Mouse (Mus musculus) cerebellum, postnatal 10 days (tissue): ENCODE measurements at regions not wholly inside any gene's neighbourhood (a gene's known extent, or its start where the extent isn't known, plus 50 kb on each side); places are given as distances from the start of the nearest gene placed in this dataset.

ENCODE experiments used
- DNase-seq, 2 experiments: peaks; one replicate each; pipeline ENCODE4 v3.0.0; 2021; ENCODE audit warnings: mixed read lengths in 2 of 2

DNA sequence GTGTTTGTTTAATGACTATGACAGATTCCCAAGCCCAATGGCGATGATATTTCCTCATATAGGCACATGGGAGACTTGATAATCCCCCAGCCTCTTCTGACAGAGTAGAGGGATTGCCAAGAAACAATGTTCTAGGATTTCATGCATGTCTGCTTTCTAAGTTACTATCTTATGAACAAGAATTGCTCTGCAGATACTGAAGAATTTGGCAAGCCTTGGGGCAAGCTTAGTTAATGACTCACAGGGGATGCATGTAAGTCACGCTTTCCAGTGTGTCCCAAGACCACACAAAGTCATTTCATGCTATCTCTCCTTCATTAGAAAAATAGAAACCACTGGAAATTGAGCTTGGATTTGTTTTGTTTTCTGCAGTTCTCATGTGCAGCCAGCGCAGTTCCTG, 376.2 kb downstream of the Dcdc2c start:
- no peak for DNase-seq

DNA sequence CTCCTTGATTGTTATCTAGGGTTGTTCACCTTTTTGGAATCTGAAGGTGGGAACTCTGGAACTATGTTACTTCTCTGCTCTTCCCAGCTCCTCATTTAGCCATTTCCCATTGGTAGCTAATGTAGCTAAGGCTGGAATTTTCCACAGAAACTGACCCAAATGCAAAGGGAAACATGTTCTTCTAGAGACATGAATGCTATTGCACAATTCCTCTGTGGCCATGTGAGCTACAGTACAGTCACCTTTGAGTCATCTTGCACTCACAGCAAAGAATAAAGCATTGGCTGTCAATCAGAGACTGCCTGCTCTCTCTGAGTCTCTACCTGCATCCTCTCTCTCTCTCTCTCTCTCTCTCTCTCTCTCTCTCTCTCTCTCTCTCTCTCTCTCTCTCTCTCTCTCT, 378.1 kb downstream of the Dcdc2c start:
- DNase-seq: no peak

DNA sequence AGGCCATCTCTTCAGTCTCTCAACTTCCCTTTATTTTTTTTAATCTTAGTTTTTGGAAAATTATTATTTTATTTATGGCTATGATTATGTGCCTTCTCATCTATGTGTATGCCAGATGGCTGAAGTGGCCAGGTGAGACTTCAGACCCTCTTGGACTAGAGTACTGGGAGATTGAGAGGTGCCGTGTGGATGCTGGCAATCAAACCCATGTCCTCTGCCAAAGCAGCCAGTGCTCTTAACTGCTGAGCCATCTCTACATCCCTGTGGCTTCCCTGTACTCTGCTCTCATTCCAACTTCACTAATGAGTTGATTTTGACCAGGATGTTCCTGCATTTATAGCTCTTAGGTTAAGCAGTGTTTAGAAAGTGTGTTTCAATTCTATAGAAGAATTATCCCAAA, 393.4 kb downstream of the Dcdc2c start:
- peak; percentile 52 to 70 for DNase-seq

DNA sequence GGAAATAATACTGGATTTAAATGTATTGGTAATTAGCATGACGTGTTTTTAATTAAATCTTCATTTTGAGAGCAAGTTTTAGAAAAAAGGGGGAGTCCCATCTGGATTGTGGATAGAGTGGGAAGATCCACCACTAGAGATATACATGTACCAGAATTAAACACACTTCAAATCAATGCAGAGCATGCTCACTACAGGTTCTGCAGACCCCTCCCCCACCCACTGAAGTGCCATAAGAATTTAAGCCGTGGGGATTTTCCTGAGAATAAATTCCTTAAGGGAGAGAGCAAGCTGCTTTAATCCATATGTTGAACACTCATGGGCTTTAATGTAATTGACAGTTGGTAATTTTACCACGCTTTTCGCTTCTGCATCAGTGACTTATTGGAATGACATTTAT, 401.4 kb downstream of the Dcdc2c start:
- no peak for DNase-seq

DNA sequence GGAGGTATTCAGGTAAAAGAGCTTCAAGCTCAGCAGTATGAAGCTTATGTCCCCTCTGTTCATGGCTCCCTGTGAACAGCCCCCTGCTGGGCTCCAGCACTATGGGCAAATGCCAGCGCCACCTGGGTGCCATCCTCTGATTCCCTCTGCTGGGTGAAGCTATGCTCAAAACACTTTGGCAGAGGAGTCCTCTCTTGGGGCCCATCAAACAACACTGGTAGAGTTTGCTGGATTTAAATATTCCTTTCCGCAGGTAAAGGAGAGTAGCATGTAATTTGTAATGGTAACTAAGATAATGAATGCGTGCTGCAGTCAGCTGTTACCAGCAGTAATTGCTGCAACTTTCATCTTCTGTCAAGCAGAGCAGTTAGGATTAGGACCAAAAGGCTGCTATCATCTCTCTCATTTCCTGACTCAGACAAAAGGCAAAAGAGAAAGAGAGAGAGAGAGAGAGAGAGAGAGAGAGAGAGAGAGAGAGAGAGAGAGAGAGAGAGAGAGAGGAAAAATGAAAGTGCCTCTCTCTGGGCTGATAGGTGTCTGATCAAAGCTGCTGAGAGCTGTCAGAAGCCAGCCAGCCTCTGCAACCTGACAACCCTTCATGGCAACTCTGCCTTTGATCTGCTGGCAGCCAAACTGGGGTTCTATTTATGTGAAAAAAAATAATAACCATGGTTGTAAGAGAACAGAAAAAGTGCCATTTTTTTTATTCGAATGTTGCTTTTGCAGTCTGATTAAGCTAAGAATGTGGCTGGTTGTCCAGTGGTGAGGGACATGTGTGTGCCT, 416.2 kb downstream of the Dcdc2c start:
- DNase-seq: peak in 1 of 2 experiments; percentile 5

DNA sequence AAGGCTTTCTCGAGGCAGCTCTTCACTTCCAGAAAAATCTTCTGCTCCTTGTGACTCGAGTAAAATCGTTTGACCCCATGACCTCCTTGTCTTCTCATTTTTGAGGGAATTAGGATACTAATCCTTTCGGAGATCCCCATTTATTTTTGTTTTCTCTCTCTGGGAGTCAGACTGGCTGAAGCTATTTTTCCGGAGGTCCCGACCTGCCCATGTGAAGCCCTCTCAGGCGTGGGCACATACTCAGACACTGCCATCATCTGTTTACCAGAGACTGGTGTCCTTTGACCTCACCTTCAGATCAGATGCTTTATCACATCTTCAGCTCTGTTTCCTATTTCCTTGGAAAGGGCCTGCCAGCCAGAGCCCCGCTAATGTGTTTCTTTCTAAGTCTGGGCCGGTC, 429.4 kb downstream of the Dcdc2c start:
- DNase-seq: no peak

DNA sequence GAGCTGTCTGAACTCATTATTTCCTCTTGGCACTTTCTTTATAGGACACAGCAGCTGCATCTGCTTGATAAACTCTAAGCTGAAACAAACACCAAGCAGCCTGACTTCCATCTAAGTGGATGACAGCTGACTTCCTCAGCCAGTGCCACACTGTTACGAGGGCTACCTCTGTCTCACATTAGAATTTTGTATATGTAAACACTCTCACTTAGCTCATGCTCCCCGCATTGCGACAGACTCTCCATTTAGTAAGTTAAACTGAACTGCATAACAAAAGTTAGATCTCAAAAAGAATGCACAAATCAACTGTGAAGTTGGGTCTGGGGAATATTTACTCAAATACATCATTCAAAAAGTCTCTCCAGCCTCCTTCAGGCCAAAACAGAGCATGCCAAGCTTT, 432.1 kb downstream of the Dcdc2c start:
- DNase-seq: no peak

DNA sequence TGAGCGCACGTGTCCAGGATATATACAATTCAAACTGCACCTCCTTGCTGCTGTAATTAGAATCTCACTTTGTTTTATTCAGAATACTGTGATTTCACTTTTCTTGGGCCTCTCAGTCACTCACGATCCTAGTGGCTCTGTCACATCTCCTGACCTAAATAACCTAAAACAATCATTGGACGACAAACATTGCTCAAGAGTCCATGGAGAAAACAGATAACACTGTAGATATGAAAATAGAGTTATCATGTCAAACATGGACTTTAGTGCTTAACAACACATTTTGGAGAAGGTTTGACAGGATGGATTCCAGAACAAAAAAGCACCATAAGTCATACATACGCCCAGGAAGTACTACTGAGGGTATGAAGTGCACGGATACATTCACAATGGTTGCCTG, 461.5 kb downstream of the Dcdc2c start:
- DNase-seq: no peak

DNA sequence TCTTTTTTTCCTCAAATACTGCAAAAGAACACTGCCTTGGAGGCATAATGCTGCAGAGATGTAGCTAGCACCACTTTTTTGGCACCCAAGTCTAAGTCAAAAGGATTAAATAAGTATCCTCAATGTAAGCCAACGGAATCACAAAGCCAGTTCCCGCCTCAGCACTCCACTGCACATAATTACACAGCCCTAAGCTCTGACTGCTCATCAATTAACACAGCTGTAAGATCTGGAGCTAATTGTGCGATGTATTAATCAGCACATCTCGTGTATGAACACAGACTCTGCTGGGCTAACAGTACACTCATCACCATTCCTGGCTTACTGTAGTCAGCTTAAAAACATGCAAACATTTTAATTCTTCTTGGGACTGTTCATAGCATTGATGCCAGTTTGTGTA, 466.7 kb downstream of the Dcdc2c start:
- no peak for DNase-seq

DNA sequence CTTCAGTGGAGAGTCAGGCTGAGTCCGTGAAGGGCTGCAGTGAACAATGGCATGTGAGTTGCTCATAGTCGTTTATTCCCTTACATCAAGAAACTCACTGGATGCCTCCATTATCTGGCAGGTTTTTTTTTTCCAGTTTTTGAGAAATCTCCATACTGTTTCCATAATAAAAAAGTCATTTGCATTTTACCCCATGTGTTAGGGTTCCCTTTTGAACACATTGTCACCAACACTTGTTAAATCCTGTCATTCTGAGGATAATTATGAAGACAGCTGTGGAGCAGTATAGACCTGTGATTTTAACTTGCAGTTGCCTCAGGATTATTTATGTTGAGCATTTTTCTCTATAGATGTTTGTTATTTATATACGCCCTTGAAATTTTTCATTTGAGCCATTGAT, 475.6 kb downstream of the Dcdc2c start:
- no peak for DNase-seq

DNA sequence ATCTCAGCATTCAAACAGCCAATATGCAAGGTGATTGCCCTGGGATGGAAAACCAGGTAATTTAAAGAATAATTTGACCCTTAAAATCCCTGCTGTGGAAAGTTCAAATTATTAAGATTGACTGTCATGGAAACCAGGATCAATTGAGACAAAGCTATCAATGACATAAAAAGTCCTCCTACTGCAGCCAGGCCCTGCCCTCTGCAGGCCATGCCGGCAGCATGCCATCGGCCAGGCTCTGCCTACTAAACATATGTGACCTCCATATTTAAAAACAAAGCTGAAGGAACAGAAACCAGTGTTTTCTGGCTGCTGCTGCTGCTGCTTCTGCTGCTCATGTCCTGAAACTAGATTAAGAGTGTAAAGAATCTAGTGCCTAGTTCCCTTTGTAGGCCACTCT, 483.6 kb downstream of the Dcdc2c start:
- peak; percentile 12 to 22 for DNase-seq

DNA sequence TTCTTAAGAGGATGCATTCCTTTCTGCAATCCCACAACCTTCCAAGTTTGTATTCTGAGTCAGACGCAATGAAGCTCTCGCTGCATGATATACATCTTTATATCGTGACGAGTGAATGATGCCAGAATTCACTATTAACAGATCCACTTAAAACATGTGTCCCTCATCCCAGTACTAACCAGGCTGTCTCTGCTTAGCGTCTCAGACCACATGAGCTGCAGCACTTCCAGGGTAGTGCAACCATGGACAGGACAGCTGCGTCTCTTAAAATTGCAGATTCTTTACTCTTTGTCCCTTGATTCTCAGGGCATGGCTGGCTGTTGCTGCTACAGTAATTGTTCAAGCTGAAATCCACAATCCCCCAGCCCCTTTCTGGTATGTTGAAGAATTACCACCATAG, 491.9 kb downstream of the Dcdc2c start:
- DNase-seq: no peak

DNA sequence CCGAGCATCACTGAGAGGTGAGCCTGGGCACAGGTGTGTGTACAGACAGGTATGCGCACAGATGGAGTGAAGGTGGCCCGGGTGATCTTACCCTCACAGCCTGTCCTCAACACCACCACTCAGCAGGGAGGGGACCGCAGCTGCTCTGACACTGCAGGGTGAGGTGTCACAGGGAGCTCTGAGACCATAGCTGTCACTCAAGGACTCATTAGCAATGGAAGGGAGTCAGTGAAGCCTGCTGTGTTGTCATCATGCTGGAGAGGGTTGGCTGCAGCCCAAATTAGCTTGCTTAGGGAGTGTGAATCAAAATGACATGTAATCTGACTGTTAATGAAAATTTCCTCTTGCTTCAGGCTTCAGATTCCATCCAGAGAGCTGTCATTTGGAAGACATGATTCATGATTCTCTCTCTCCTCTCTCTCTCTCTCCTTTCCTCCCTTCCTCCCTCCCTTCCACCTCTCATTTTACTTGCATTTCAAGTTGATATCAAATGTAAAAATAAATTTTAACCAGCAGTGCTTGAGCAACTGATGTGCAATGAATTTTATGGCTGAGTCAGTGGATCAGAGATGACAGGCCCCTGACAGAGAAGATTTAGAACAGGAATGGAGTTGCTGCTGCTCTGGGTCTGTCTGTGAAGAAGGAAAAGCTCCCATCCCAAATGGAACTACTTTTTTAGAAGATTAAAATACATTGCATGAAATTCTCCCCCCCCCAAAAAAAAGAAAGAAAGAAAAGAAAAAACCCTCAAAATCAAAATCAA, 496.5 kb downstream of the Dcdc2c start:
- DNase-seq: peak; percentile 88 to 92

DNA sequence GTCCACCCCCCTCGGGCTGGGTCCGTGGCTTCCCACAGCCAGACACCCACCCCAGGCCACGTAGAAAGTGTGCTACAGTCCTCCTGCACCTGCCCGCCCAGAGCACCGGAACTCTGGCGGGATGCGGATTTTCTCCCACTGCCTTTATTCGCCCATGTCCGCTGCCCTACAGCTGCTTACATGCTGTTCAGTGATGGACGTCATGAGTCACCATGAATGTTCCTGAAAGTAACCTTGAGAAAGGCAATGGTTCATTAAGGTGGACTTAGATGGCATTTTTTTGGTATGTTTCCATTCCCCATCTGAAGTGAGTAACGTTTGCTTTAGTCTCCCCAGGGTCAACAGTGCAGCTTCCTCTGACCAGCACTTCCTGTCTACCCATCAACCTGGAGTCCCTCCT, 497.8 kb downstream of the Dcdc2c start:
- no peak for DNase-seq

DNA sequence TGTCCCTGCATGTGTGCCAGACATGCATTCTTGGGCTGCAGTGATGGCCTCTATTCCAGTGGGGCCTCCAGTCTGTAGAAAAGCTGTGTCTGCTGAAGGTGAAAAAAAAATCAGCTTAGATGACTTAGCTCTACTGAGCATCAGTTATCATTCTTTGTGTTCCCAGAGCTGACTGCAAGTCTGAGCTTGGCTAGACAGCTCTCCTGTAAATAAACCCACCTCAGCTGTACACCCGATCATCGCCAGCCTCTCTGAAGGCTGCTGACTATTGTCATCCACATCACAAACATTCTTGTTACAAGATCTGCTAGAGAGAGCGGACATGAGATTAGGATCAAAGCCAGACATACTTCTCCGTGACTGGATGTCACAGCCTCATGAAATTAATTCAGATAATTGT, 504.2 kb downstream of the Dcdc2c start:
- no peak for DNase-seq

DNA sequence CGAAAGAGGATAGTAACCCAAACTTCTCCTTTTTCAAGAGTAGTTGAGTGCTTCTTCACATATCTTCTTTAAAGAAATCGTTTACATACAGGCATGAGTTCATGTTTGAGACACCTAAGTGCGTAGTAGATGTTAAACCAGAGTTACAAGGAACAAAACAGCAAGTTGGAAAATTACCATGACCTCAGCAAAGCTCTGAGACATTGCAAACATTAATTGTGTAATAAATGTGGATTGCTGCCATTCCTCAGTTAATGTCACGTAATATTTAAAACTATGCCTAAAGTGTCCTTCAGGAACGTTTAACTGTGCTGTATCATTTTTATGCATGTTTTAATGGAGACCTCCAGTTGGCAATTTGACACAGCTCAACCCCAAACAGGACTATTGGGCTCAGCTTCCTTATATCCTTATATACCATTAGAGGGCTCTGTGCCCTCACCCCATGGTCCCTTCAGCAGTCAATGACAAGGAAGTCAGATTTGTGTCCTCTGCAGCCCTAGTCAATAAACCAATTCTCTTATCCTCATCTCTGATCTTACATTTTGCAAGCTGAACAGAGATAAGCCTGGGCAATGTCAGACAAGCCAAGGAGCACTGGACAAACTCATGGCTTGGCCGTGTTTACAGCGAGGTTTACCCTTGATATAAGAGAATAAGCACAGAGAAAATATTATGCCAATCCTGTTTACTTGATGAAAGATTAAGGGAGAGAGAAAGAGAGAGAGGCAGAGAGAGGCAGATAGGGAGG, 513.9 kb downstream of the Dcdc2c start:
- no peak for DNase-seq

DNA sequence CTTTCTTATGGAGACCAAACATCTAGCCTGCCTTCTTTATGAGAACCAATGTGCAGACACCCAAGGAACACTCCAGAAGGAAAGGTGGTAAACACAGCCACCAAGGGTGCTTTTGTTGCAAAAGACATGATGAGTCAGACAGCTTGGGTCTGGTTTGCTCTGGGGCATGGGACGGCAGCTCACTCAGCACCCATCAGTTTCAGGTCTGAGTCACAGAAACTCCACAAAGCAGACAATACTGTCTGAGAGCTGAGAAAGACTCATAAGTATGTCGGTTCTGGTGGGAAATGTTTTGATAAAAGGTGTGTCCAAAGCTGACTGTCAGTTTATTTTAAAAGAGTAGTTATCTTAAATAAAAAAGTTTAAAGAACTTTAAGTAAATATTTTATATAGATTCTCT, 553.0 kb downstream of the Dcdc2c start:
- DNase-seq: no peak

DNA sequence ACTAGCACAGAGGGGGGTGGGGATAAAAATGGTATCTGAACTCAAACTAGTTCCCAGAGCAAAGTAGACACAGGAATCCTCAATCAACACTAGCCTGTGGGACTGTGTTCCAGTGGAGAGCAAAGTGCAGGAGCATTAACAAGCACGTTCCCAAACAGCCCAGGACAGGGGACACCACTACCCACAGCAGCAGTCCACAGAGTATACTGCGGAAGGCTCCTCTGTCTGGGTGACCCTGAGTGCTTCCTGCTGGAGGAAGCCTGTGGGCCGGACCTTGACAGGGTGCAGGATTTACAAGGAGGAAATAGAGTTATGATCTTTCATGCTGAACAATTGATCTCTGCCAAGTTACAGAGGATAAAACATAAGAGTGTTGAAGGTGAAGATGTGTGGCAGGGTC, 560.0 kb downstream of the Dcdc2c start:
- no peak for DNase-seq

DNA sequence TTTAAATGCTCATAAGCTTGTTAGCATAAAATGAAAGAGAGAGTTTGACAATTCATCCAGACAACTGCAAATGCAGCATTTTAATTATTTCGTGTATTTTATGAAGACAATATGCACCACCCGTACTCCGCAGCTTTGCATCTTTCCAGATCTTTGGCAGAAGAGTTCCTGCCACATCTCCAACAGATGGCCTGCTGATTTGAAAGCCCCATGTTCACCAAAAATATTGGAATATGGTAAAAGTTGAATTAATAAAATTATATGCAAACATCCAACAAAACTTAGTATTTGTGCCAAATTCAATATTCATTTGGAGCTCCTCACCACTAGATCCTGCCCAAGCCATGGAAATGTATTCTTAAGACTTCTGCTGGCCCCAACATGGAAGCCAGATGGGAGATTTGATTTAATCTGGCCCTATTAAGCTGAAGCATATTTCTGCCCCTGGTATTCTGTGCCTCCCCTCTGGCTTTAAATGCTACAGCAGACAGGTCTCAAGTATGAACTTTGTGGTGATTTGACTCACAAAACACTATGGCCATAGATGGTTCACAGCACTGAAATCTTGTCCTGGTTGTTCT, 567.8 kb downstream of the Dcdc2c start:
- peak; percentile 24 to 40 for DNase-seq

DNA sequence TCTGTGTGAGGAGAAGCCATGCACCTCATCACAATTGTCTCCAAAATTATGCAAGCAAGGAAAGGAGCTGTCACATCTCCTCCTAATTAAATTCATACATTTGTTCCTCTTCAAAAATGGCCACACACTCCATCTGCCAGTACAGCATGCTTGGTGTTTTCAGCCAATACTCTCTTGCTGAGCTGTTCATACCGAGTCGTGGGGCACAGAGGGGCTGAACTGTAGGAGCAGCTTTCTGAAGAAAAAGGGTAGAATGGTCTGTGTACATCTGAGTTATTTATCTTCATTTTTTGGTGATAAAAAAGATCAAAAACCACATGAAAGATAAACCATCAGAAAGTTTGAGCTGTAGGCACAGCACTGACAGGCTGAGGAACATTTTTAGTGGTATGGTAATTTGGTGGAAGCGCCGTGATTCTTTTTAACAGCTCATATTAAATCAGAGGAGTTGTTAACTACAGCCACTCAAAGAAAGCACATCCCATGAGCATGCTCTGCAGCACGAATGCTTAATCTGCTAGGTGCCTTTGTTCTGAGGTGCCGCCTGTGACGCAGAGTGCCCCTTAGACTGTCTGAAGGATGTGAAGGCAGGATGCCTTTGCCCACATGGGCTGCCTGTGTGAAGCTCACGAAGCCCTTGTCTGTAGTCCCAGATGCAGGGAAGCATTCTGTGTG, 573.8 kb downstream of the Dcdc2c start:
- peak; percentile 56 to 67 for DNase-seq

DNA sequence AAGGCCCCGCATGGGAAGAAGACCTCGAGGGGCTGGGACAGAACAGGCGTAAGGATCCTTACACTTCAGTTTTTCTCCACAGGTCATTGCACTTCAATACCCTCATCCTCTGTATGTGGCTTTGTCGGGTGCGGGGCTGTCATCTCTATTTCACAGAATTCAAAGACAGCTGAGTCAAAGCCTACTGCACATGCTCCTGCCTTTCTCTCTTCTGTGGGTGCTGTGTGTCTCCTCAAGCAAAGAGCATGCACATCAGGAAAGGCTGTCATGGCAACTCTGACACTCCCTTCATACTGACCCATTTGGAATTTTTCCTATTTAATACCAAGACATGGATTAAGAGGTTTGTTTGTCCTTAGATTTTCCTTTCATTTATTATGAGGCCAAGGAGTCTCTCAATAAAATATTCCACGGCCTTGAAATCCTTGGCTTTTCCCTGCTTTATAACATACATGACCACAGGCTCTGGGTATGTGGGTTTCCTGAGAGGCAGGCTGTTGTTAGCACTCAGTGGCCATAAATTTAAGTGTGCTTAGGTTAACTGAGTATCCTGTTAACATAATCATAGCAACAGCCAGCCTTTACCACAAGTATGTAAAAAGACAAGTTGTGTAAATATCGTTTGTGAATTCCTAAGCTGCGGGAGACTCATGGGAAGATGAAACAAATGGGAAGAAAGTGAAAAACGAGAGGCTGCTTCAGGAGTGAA, 574.5 kb downstream of the Dcdc2c start:
- DNase-seq: peak in 1 of 2 experiments; percentile 10

DNA sequence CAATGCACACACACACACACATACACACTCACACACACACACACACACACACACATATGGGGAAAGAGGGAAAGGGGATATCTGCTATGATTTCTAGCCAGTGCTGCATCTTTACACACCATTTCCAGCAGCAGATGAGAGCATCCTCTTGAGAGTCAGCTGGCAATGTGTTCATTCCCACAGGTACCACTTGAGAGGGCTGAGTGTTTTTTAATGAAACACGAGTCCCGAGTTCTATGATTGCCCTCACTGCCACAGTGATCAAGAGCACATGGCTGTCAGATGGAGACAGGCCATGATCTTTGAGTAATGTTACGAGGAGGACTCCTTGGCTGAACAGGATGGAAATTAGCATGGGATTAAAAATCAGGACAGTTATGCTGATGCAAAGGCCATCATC, 589.3 kb downstream of the Dcdc2c start:
- no peak for DNase-seq
